Mouse (Mus musculus): Measurements from ENCODE around the gene Slc31a1. TPM values are rescaled to one million over a fixed set of nuclear protein-coding genes. Genes with fewer than 3 reads are reported as not detected.

Gene Slc31a1
- total and polyA plus RNA-seq, 2 experiments from 2014 or later: 17.8 to 35.1 TPM

- H3K4me3 ChIP-seq (ENCODE audit: low read depth, low read length): no peak overlapping the region
- no peaks in the 10 kb centered on the region for H3K36me3 ChIP-seq (replicated peaks; ENCODE audit: control insufficient read depth, insufficient read depth, low read length)
- no peak for DNase-seq (ENCODE audit: low spot score)
- no peak overlapping the region for H3K4me2 ChIP-seq (ENCODE audit: low read depth, low read length)
- H3K9me3 ChIP-seq (replicated peaks; ENCODE audit: control insufficient read depth, low read length): no peaks in the 10 kb centered on the region
- H3K9ac ChIP-seq (replicated peaks; ENCODE audit: low read depth, low read length): no peak overlapping the region
- no peak overlapping the region for H3K27ac ChIP-seq (ENCODE audit: low read depth)
- H3K4me1 ChIP-seq (ENCODE audit: control insufficient read depth, insufficient read depth): no peaks in the 10 kb centered on the region
- no peaks in the 10 kb centered on the region for H3K27me3 ChIP-seq (ENCODE audit: control insufficient read depth, insufficient read depth, low read length)
- TF ChIP-seq CTCF (IDR thresholded peaks at IDR 0.05; ENCODE audit: low read depth) (no peak), EP300 (IDR thresholded peaks at IDR 0.05; ENCODE audit: low read depth) (no peak)
- WGBS: 72% methylated on average over 4 of the region's 4 CpGs
- no peak for ATAC-seq (ENCODE audit: insufficient read depth, low read depth)
These were observed 71.0 kb downstream of the Slc31a1 start for GRCm38 (mm10) chr4:62431522-62431921.

GRCm38 (mm10) chr4:62433939-62434870 lies 73.7 kb downstream of the Slc31a1 start:
- Histone ChIP-seq H3K27ac (ENCODE audit: low read depth) (no peak overlapping the region), H3K4me1 (ENCODE audit: control insufficient read depth, insufficient read depth) (no peaks in the 10 kb centered on the region), H3K9me3 (replicated peaks; ENCODE audit: control insufficient read depth, low read length) (no peaks in the 10 kb centered on the region), H3K36me3 (replicated peaks; ENCODE audit: control insufficient read depth, insufficient read depth, low read length) (no peaks in the 10 kb centered on the region), H3K27me3 (ENCODE audit: control insufficient read depth, insufficient read depth, low read length) (no peaks in the 10 kb centered on the region), H3K4me3 (ENCODE audit: low read depth, low read length) (no peak overlapping the region), H3K4me2 (ENCODE audit: low read depth, low read length) (no peak overlapping the region), H3K9ac (replicated peaks; ENCODE audit: low read depth, low read length) (no peak overlapping the region)
- DNase-seq (ENCODE audit: low spot score) (no peak), ATAC-seq (ENCODE audit: insufficient read depth, low read depth) (no peak)
- 65% methylated on average over 7 of the region's 7 CpGs for WGBS
- no peak for TF ChIP-seq EP300 (IDR thresholded peaks at IDR 0.05; ENCODE audit: low read depth)
- TF ChIP-seq CTCF (IDR thresholded peaks at IDR 0.05; ENCODE audit: low read depth): no peak

- ATAC-seq (ENCODE audit: insufficient read depth, low read depth): no peak
- Histone ChIP-seq H3K4me2 (ENCODE audit: low read depth, low read length) (no peak within 1 kb of the TSS), H3K9me3 (replicated peaks; ENCODE audit: control insufficient read depth, low read length) (no peaks in the 10 kb centered on the region), H3K27ac (ENCODE audit: low read depth) (no peak within 1 kb of the TSS), H3K36me3 (replicated peaks; ENCODE audit: control insufficient read depth, insufficient read depth, low read length) (no peaks in the 10 kb centered on the region), H3K27me3 (ENCODE audit: control insufficient read depth, insufficient read depth, low read length) (no peaks in the 10 kb centered on the region), H3K4me1 (ENCODE audit: control insufficient read depth, insufficient read depth) (no peaks in the 10 kb centered on the region), H3K9ac (replicated peaks; ENCODE audit: low read depth, low read length) (no peak within 1 kb of the TSS), H3K4me3 (ENCODE audit: low read depth, low read length) (no peak within 1 kb of the TSS)
- TF ChIP-seq CTCF (IDR thresholded peaks at IDR 0.05; ENCODE audit: low read depth): no peak
- TF ChIP-seq EP300 (IDR thresholded peaks at IDR 0.05; ENCODE audit: low read depth): no peak
- no peak for DNase-seq (ENCODE audit: low spot score)
- 73% methylated on average over 6 of the region's 6 CpGs for WGBS
These were observed 74.6 kb downstream of the Slc31a1 start, which contains the start of gene Rnf183 for GRCm38 (mm10) chr4:62435081-62435480. Gene Rnf183 (minus strand): TSS chr4:62435252.

GRCm38 (mm10) chr4:62437256-62437778 lies 76.8 kb downstream of the Slc31a1 start:
- H3K4me1 ChIP-seq (ENCODE audit: control insufficient read depth, insufficient read depth): no peaks in the 10 kb centered on the region
- no peak for ATAC-seq (ENCODE audit: insufficient read depth, low read depth)
- H3K4me2 ChIP-seq (ENCODE audit: low read depth, low read length): no peak overlapping the region
- TF ChIP-seq CTCF (IDR thresholded peaks at IDR 0.05; ENCODE audit: low read depth): no peak
- no peak for TF ChIP-seq EP300 (IDR thresholded peaks at IDR 0.05; ENCODE audit: low read depth)
- no peak for DNase-seq (ENCODE audit: low spot score)
- WGBS: 73% methylated on average over 3 of the region's 3 CpGs
- H3K9me3 ChIP-seq (replicated peaks; ENCODE audit: control insufficient read depth, low read length): no peaks in the 10 kb centered on the region
- no peak overlapping the region for H3K27ac ChIP-seq (ENCODE audit: low read depth)
- H3K27me3 ChIP-seq (ENCODE audit: control insufficient read depth, insufficient read depth, low read length): no peaks in the 10 kb centered on the region
- H3K9ac ChIP-seq (replicated peaks; ENCODE audit: low read depth, low read length): no peak overlapping the region
- no peaks in the 10 kb centered on the region for H3K36me3 ChIP-seq (replicated peaks; ENCODE audit: control insufficient read depth, insufficient read depth, low read length)
- no peak overlapping the region for H3K4me3 ChIP-seq (ENCODE audit: low read depth, low read length)

- ATAC-seq (ENCODE audit: insufficient read depth, low read depth): no peak
- no peak overlapping the region for H3K9ac ChIP-seq (replicated peaks; ENCODE audit: low read depth, low read length)
These were observed 77.3 kb downstream of the Slc31a1 start for GRCm38 (mm10) chr4:62437871-62438270.

More at GRCm38 (mm10) chr4:62437871-62438270, 77.3 kb downstream of the Slc31a1 start:
- H3K4me2 ChIP-seq (ENCODE audit: low read depth, low read length): no peak overlapping the region
- H3K9me3 ChIP-seq (replicated peaks; ENCODE audit: control insufficient read depth, low read length): no peaks in the 10 kb centered on the region
- no peak overlapping the region for H3K4me3 ChIP-seq (ENCODE audit: low read depth, low read length)
- no peaks in the 10 kb centered on the region for H3K4me1 ChIP-seq (ENCODE audit: control insufficient read depth, insufficient read depth)
- TF ChIP-seq CTCF (IDR thresholded peaks at IDR 0.05; ENCODE audit: low read depth): no peak
- TF ChIP-seq EP300 (IDR thresholded peaks at IDR 0.05; ENCODE audit: low read depth): no peak
- no peaks in the 10 kb centered on the region for H3K36me3 ChIP-seq (replicated peaks; ENCODE audit: control insufficient read depth, insufficient read depth, low read length)
- WGBS: 77% methylated on average over 7 of the region's 7 CpGs
- no peak for DNase-seq (ENCODE audit: low spot score)
- H3K27ac ChIP-seq (ENCODE audit: low read depth): no peak overlapping the region
- H3K27me3 ChIP-seq (ENCODE audit: control insufficient read depth, insufficient read depth, low read length): no peaks in the 10 kb centered on the region
